Mouse (Mus musculus) right cerebral cortex, adult 18-20 months (tissue): ENCODE results near the gene Apln.

Experiments used
- DNase-seq: peaks from one replicate; pipeline ENCODE4 v3.0.0; 2022; ENCODE audit warnings: mixed read lengths

Apln gene

DNA sequence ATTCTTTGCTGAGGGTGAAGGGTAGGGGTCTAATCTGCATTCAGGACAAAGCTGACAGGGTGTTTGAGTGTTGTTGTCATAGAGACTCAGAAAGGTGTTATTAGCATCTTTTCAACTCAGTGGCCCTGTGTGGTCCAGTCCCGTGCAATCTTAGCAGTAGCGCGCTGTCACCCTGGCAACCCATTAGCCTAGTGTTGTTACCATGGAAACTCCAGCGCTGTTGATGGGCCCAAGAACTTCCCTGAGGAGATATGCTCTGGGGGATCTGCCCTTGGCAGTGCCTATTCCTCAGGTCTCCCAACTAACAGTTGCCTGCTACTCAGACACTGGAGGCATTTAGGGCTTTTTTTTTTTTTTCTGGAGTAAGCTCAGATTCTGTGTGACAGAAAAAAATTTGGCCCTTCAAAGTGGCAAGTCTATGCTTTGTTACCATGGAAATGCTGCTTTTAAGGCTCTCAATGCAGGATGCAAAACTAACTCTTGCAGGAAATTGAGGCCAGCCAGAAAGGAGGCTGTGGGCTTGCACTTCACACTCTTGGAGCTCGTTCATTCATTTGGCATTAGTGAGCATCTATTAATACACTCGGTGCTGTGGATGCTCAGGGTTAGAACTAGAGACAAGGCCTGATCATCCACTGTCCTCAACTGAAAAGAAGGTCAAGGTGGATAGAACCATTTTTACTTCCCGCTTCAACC lies 17.6 kb downstream of the Apln start:
- DNase-seq, result peak; percentile 53

DNA sequence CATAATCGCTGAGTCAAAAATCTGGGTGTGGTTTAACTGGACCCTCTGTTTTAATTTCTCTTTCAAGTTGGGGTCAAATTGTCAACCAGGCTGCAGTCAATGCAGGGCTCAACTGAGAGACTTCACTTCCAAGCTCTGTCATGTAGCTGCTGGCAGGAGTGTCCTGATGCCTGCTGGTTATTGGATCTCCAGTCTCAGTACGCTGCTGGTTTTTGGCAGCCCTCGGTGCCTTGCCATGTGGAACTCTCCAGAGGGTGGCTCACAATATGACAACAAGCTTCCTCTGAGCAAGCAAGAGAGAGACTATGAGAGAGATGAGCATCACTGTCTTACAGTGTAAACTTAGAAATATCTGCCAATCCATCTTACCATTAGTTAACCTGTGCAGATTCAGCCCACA lies 23.0 kb downstream of the Apln start:
- no peak for DNase-seq

DNA sequence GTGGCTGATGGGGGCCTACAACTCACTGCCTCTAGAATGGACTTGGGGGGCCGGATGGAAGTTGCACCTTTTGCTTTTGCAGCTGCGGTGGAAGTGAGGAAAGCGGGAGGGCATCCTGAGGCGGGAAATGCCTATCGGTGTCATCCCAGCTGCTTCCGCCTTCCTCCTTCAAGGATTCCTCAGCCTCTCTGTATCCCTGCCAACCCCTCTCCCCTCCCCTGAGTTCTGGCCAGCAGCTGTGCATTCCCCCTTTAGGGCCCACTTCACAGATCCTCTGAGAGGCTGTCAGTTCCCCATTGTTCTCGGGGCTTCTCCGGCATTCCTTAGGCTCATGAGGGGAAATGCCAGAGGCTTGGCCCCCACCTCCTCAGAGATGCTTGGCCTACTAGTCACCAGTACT lies 28.6 kb downstream of the Apln start:
- no peak for DNase-seq

DNA sequence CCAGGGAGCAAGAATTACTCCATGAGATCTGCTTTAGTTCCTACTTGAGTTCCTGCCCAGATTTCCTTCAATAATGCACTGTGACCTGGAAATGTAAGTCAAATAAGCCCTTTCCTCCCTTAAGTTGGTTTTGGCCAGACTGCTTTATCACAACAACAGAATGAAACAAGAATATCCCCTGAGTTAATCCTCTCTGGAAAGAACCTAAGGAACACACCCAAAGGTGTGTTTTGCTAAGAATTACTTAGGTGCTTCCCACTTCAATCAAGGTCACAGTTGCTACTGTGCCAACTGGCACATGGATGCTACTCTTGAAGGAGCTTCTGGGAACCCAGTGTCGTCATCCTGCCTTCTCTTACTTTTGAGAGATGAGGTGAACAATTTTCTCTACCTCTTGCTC lies 29.9 kb downstream of the Apln start:
- DNase-seq, result no peak

DNA sequence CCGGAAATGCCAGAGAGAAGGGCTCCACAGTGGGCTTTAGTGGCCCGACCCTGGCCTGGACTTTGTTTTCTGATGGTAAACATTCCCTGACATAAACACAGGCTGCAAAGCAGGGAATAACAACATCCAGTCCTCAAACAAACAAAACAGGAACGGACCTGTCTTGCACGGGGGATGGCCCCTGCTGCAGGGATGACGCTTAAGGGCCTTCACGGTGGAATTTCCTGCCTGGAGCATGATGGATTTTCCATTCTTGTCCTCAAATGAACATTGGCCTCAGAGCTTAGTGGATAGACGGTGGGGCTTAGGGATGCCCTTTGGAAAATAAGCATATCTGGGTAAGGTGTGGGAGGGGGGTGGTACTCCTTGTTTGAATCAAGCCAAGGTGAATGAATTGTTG lies 33.5 kb downstream of the Apln start:
- DNase-seq, result no peak

DNA sequence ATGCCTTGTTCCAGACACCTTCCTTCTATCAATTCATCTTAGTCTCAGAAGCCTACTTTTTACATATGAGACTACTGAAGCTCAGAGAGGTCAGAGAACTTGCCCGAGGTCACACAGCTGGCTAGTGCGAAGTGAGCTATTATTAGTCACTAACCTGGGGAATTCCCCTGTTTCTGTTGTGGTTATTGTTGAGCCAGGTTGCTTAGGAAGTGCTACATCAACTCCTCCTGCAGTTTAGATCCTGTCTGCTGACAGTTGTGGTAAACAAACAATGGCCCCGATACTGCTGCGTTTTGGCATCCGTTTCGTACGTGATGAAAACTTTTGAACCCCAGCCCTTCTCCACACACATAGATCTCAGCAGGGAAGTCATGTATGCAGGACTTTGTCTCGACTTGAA lies 36.2 kb downstream of the Apln start:
- no peak for DNase-seq

DNA sequence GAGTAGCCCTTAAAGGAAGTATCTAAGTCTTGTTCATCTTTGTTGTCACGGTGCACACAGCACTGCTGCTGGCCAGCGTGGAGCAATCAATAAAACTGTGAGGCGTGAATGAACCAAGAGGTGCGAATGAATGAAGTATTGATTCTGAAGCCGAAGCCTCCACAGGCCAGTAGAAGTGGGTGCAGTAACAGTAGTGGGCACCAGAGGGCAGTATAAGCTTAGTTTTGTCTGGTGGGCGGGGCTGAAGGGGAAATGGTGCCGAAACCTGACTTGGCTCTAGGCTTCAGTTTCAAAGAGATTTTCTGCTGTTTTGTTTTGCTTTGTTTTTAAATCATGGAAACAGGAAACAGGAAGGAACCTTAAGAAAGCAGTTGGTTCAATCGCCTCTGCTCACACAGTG lies 42.0 kb downstream of the Apln start:
- peak; percentile 59 for DNase-seq

DNA sequence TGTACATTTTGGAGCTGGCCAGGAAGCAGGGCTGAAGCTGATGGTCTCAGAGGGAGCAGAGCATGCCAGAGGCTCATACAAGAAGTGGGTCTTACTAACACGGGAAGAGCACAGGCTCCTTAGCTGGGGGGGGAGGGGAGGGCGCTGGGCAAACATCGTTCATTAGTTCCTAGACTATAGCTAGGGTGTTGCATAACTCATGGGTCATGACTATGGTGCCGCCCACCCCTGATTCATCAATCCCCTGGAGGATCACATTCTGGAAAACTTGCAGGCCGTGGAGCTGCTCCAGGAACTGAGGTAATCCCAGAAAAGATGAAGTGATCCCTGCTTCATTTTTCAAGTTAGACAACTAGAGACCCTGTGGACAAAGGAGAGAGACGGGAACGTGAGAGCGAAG lies 46.6 kb downstream of the Apln start:
- no peak for DNase-seq

DNA sequence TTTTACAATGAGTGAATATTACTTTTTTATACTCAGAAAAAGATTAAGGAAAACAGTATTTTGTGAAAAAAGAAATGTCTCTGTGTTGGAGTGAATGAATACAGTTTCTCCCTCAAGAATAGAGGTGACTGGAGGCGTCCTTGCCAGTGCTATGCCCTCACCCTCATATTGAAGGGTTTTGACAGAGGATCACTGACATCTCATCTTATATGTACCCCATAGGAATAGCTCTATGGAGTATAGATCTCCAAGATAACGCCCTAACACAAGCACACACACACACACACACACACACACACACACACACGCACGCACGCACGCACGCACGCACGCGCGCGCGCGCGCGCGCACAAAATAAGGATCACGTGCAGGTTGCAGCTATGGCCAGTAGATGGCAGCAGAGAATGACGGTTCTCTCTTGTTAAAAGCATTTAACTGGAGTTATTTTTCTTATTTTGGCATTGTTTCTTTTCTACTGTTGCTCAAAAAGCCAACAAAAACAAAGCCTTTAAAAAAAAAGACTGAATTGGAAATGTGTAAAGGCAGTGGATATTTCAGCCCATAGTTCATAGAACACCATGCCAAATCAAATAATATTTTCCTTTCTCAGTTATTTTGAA lies 49.5 kb downstream of the Apln start:
- peak; percentile 45 for DNase-seq

DNA sequence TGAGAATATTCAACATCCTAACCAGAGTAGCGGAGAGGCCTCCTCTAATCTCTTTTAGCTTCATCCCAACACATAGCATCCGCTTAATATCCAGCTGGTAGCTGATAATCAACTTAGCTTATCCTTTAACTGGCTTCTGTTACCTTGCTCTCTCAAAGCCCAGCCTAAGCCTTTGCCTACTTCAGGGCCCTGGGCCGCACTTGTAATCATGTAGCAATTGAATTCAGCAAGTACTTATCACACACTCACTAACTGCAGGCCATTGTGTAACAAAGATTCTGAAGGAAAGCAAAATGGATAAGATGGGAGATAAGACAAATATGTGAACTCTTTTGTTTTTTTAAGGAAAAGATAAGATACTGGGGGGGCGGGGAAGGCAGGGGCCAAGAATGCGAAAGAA lies 57.6 kb downstream of the Apln start:
- DNase-seq, result no peak

DNA sequence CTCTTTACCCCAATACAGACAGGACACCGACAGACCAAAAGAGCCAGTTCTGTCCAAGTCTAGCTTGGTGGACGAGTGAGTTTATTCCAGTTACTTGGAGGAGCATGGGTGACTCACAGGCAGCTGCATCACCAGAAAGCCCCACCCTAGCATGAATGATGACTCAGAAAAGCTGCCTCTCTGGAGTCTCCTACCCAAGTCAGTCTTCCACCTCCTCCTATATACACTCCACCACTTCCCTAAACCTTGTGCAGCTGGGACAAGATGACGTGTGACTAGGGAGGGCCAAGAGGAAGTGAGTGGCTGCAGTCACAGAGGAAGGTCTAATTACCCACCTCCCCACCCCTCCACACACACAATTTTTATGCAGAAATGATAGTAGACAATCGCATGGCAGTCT lies 58.1 kb downstream of the Apln start:
- DNase-seq, result peak; percentile 58
